In the genomic region with DNA sequence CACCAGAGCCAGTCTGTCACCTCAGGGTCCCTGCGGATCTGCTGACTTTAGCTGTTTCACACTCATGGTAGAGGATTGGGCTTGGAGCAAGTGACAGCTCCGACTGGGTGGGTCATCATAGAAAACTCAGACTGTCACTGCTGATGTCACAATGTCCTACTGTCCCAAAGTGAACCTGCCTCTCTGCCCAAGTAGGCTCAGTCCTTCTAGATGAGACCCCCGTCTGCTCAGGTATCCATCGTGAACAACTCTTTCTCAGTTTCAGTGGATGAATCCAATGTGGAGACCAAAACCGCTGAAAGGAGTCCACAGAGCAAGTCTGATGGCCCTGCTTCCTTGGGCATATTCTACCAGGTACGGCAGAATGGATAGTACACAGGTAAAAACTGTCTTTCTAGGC, we compare ENCODE assay signal across 8 mouse cellular contexts. TPM values are rescaled to one million over a fixed set of nuclear protein-coding genes. Genes with fewer than 3 reads are reported as not detected.
DNase-seq lines count a peak whose midpoint lies in the region; ATAC-seq and TF ChIP-seq lines count a peak whose summit lies in the region.

Gene Dcun1d1 (minus strand): TSS at position 101 of the 400 bp plus-strand sequence.

- peaks cover 15% of the 10 kb centered on the region for H3K79me3 ChIP-seq in C2C12 (ENCODE audit: low read depth)

- H3K27ac ChIP-seq in forebrain, embryonic 14.5 days (ENCODE audit: low read depth, low read length), result no peak within 1 kb of the TSS
- no peak within 1 kb of the TSS for H3K27ac ChIP-seq in hindbrain, embryonic 12.5 days
- no peak within 1 kb of the TSS for H3K27ac ChIP-seq in liver, embryonic 14.5 days

- H3K4me3 ChIP-seq in C2C12 (ENCODE audit: insufficient read depth, poor library complexity, severe bottlenecking) (no peak within 1 kb of the TSS), G1E (ENCODE audit: low read depth, low read length) (no peak within 1 kb of the TSS)
- no peak within 1 kb of the TSS for H3K4me3 ChIP-seq in forebrain, embryonic 14.5 days (ENCODE audit: low read depth, low read length)
- no peak within 1 kb of the TSS for H3K4me3 ChIP-seq in hindbrain, embryonic 12.5 days
- H3K4me3 ChIP-seq in liver, embryonic 14.5 days (ENCODE audit: insufficient read depth in 1 of 2, low read depth in 2 of 2, low read length in 2 of 2), result no peak within 1 kb of the TSS

- H3K9ac ChIP-seq in forebrain, embryonic 14.5 days (ENCODE audit: low read length), result 0 out of 2 replicates have a peak within 1 kb of the TSS, but pooled peaks have one; percentile 13
- H3K9ac ChIP-seq in hindbrain, embryonic 12.5 days, result no peak within 1 kb of the TSS
- H3K9ac ChIP-seq in liver, embryonic 14.5 days (replicated peaks), result no peak within 1 kb of the TSS

- peaks cover 30% of the 10 kb centered on the region for H3K4me1 ChIP-seq in G1E (ENCODE audit: insufficient read depth, low read depth, low read length)
- peaks cover 5% of the 10 kb centered on the region; the same call in 1 of the 2 replicates for H3K4me1 ChIP-seq in forebrain, embryonic 14.5 days (ENCODE audit: control insufficient read depth, insufficient read depth, low read length)
- peaks cover 8% of the 10 kb centered on the region for H3K4me1 ChIP-seq in hindbrain, embryonic 12.5 days
- H3K4me1 ChIP-seq in liver, embryonic 14.5 days (replicated peaks; ENCODE audit: control insufficient read depth in 2 of 2, insufficient read depth in 2 of 2, low read length in 1 of 2), result peaks cover 8 to 9% of the 10 kb centered on the region in 2 experiments

- H3K9me3 ChIP-seq in G1E (replicated peaks), result no peaks in the 10 kb centered on the region
- no peaks in the 10 kb centered on the region for H3K9me3 ChIP-seq in forebrain, embryonic 14.5 days (replicated peaks; ENCODE audit: control insufficient read depth, low read length)
- no peaks in the 10 kb centered on the region for H3K9me3 ChIP-seq in hindbrain, embryonic 12.5 days (replicated peaks)
- H3K9me3 ChIP-seq in liver, embryonic 14.5 days (ENCODE audit: control insufficient read depth, low read length), result no peaks in the 10 kb centered on the region

- no peak within 1 kb of the TSS for H3ac ChIP-seq in C2C12 (ENCODE audit: control insufficient read depth, insufficient read length, low read depth)

- TF ChIP-seq EP300 in liver, embryonic 14.5 days (IDR thresholded peaks at IDR 0.05; ENCODE audit: low read depth), result no peak

- H3K79me2 ChIP-seq in C2C12 (ENCODE audit: control insufficient read depth, insufficient read depth), result peaks cover 21% of the 10 kb centered on the region

- no peak within 1 kb of the TSS for H3K4me2 ChIP-seq in forebrain, embryonic 14.5 days (ENCODE audit: low read length)
- no peak within 1 kb of the TSS for H3K4me2 ChIP-seq in hindbrain, embryonic 12.5 days (replicated peaks)
- H3K4me2 ChIP-seq in liver, embryonic 14.5 days (ENCODE audit: low read depth), result no peak within 1 kb of the TSS

- H3K27me3 ChIP-seq in C2C12 (ENCODE audit: control insufficient read depth, insufficient read depth, insufficient read length) (no peaks in the 10 kb centered on the region), G1E (ENCODE audit: insufficient read depth, low read length) (no peaks in the 10 kb centered on the region)
- H3K27me3 ChIP-seq in forebrain, embryonic 14.5 days (replicated peaks; ENCODE audit: control insufficient read depth, insufficient read depth, low read length), result no peaks in the 10 kb centered on the region
- no peaks in the 10 kb centered on the region for H3K27me3 ChIP-seq in hindbrain, embryonic 12.5 days
- H3K27me3 ChIP-seq in liver, embryonic 14.5 days (ENCODE audit: control insufficient read depth, insufficient read depth, low read length), result no peaks in the 10 kb centered on the region

- H3K36me3 ChIP-seq in C2C12 (ENCODE audit: control insufficient read depth, insufficient read depth) (peaks cover 15% of the 10 kb centered on the region), G1E (replicated peaks) (peaks cover 68% of the 10 kb centered on the region)
- 0 out of 2 replicates have a peak, but pooled peaks cover 5% of the 10 kb centered on the region for H3K36me3 ChIP-seq in forebrain, embryonic 14.5 days (ENCODE audit: control insufficient read depth, insufficient read depth, low read length)
- H3K36me3 ChIP-seq in hindbrain, embryonic 12.5 days, result no peaks in the 10 kb centered on the region
- H3K36me3 ChIP-seq in liver, embryonic 14.5 days (replicated peaks; ENCODE audit: control insufficient read depth, insufficient read depth, low read depth), result no peaks in the 10 kb centered on the region; the same call in none of the 2 replicates

- no peak for TF ChIP-seq CTCF in C2C12 (IDR thresholded peaks at IDR 0.05; ENCODE audit: control insufficient read depth, insufficient read depth, insufficient read length)
- TF ChIP-seq CTCF in G1E (IDR thresholded peaks at IDR 0.05; ENCODE audit: low read depth, low read length), result no peak
- TF ChIP-seq CTCF in liver, embryonic 14.5 days (IDR thresholded peaks at IDR 0.05; ENCODE audit: low read depth), result no peak

- no peak for DNase-seq in G1E (ENCODE audit: low spot score)
- no peak for DNase-seq in forebrain, embryonic 14.5 days (ENCODE audit: low spot score)
- DNase-seq in liver, embryonic 14.5 days (ENCODE audit: low read depth in 3 of 3, low spot score in 3 of 3), result no peak
- no peak for DNase-seq in ovary, postnatal 14 days (ENCODE audit: low spot score)
- no peak for DNase-seq in urinary bladder, adult 18-20 months (ENCODE audit: low spot score in 2 of 2)
- DNase-seq in frontal cortex, postnatal 14 days (ENCODE audit: low spot score in 2 of 2), result no peak

- 96% methylated on average over 6 of the region's 6 CpGs for WGBS in forebrain, embryonic 14.5 days
- WGBS in hindbrain, embryonic 12.5 days, result 89% methylated on average over 6 of the region's 6 CpGs
- 82% methylated on average over 6 of the region's 6 CpGs for WGBS in liver, embryonic 14.5 days (ENCODE audit: insufficient replicate concordance)

- ATAC-seq in G1E (ENCODE audit: extremely low read depth, insufficient number of reproducible peaks, low FRiP score, poor library complexity, severe bottlenecking), result no peak
- ATAC-seq in forebrain, embryonic 14.5 days, result no peak
- no peak for ATAC-seq in hindbrain, embryonic 12.5 days (ENCODE audit: low FRiP score)
- ATAC-seq in liver, embryonic 14.5 days (ENCODE audit: insufficient read depth), result no peak

TF ChIP-seq in C2C12, 6 proteins besides CTCF, POLR2A, EP300 and RAD21:
- TF ChIP-seq CEBPB (IDR thresholded peaks at IDR 0.05; ENCODE audit: low read depth), result no peak
- no peak for TF ChIP-seq FOSL1 (IDR thresholded peaks at IDR 0.05; ENCODE audit: insufficient read depth, low read length, poor library complexity, severe bottlenecking)
- no peak for TF ChIP-seq MYOD1 (IDR thresholded peaks at IDR 0.05; ENCODE audit: control insufficient read depth, insufficient read length, low read depth)
- TF ChIP-seq MYOG (IDR thresholded peaks at IDR 0.05; ENCODE audit: control insufficient read depth, extremely low read depth, insufficient read length), result no peak
- no peak for TF ChIP-seq USF1 (IDR thresholded peaks at IDR 0.05; ENCODE audit: low read depth)
- TF ChIP-seq MAX (IDR thresholded peaks at IDR 0.05), result no peak

RNA-seq across cellular contexts. Expression of gene Dcun1d1, which starts in this region (rescaled TPM):
- polyA plus RNA-seq in C2C12 (2012; fragmentation: generic; extraction: Trizol) (13.2 TPM), G1E (2012) (7.9 and 14.8 TPM in 2 replicates)
- total RNA-seq in G1E (2014; fragmentation: Nextera tagmentation) (144 and 220 TPM in 2 replicates), G1E (2017) (89.7 and 136 TPM in 2 replicates)
- polyA plus RNA-seq in forebrain, embryonic 14.5 days (2014; fragmentation: Nextera tagmentation; extraction: Ambion mirVana), result 103 and 121 TPM in 2 replicates
- 95.3 and 95.4 TPM in 2 replicates for polyA plus RNA-seq in hindbrain, embryonic 12.5 days (2016; fragmentation: Nextera tagmentation; extraction: Ambion mirVana)
- polyA plus RNA-seq in liver, embryonic 14.5 days (2012; rRNA removed), result 13.4 and 31.3 TPM in 2 replicates
- polyA plus RNA-seq in liver, embryonic 14.5 days (2014; fragmentation: Nextera tagmentation; extraction: Ambion mirVana), result 78.6 and 84.8 TPM in 2 replicates
